Mouse (Mus musculus): ENCODE measurements around the gene BC030500. TPM values are rescaled to one million over a fixed set of nuclear protein-coding genes. Genes with fewer than 3 reads are reported as not detected.

BC030500 gene
- polyA plus RNA-seq, 1 experiment from 2014 or later: 1.1 TPM

Other genes starting within 250 kb of the BC030500 start
- 0.38 and 0.73 TPM in 2 replicates for gene Galntl6, start 885 bp downstream of the BC030500 start, polyA plus RNA-seq (2016; fragmentation: Nextera tagmentation; extraction: Ambion mirVana)

All from limb, embryonic 10.5 days (tissue).